Mouse (Mus musculus) stomach, postnatal 0 days (tissue): ENCODE measurements around the gene Ddx39b.

ENCODE experiments used
- CTCF ChIP-seq: IDR thresholded peaks from 2 replicates; pipeline ENCODE4 v1.5.1; 2016; ENCODE audit warnings: antibody characterized with exemption, low read depth, mild to moderate bottlenecking, moderate library complexity
- EP300 ChIP-seq: optimal IDR thresholded peaks from 2 replicates; pipeline ENCODE3; 2016; ENCODE audit warnings: antibody characterized with exemption

GRCm38 (mm10) chr17:35258492-35259478, 17.2 kb downstream of the Ddx39b start:
- TF ChIP-seq CTCF (peak; percentile 20; the same call in 1 of the 2 replicates), EP300 (no peak)
